Mouse (Mus musculus): ENCODE data around the gene Gpr34.

Gene Gpr34

GRCm38 (mm10) chrX:13670342-13670741, 38.5 kb downstream of the Gpr34 start:
- no peak for DNase-seq (ENCODE audit: low spot score)

- no peak for DNase-seq (ENCODE audit: low spot score)
Measured at GRCm38 (mm10) chrX:13673001-13673400, 41.1 kb downstream of the Gpr34 start.

GRCm38 (mm10) chrX:13681748-13682147, 49.9 kb downstream of the Gpr34 start:
- DNase-seq (ENCODE audit: low spot score): no peak

- no peak for DNase-seq (ENCODE audit: low spot score)
Measured at GRCm38 (mm10) chrX:13686589-13686988, 54.7 kb downstream of the Gpr34 start.

- DNase-seq (ENCODE audit: low spot score): no peak
Measured at GRCm38 (mm10) chrX:13688356-13688755, 56.5 kb downstream of the Gpr34 start.

Measured in urinary bladder, postnatal 10 days (tissue).